Mouse (Mus musculus) bone marrow, adult 2 months (tissue): ENCODE results near the gene Lrpap1.

Experiments
- CTCF ChIP-seq: fragments of 200-500 bp; IDR thresholded peaks from 2 replicates; pipeline ENCODE4 v1.5.1; 2011; ENCODE audit warnings: low read length, control low read depth; ENCODE audit not compliant: control insufficient read depth, insufficient read depth
- POLR2A ChIP-seq: fragments of 200-500 bp; IDR thresholded peaks from 2 replicates; pipeline ENCODE4 v1.6.1; 2011; ENCODE audit warnings: low read depth, mild to moderate bottlenecking, control low read depth, low read length, borderline replicate concordance; ENCODE audit not compliant: control insufficient read depth

GRCm38 (mm10) chr5:35084913-35085312 is 20.7 kb downstream of the Lrpap1 start:
- no peak for TF ChIP-seq CTCF
- no peak for TF ChIP-seq POLR2A
